Mouse (Mus musculus): ENCODE data around the gene Cd151.
A peak's percentile ranks its signal among the peaks of the same experiment; 100 is the strongest.

- TF ChIP-seq CTCF (IDR thresholded peaks at IDR 0.05; ENCODE audit: low read depth, low read length), result peak; percentile 82
- peak; percentile 69 for TF ChIP-seq POLR2A (IDR thresholded peaks at IDR 0.05; ENCODE audit: extremely low read depth, insufficient read depth, low read length)
Measured at GRCm38 (mm10) chr7:141437178-141438120, 29.7 kb upstream of the Cd151 start, which contains the start of gene Slc25a22.
